Mouse (Mus musculus) cortical plate, adult 2 months (tissue): ENCODE measurements at regions not wholly inside any gene's neighbourhood (a gene's known extent, or its start where the extent isn't known, plus 50 kb on each side); places are given as distances from the start of the nearest gene placed in this dataset.

ENCODE experiments used
- CTCF ChIP-seq: fragments of 200-500 bp; IDR thresholded peaks from 2 replicates; pipeline ENCODE4 v1.5.1; 2011; ENCODE audit warnings: mild to moderate bottlenecking, control low read depth, low read length; ENCODE audit not compliant: insufficient read depth; ENCODE audit errors: extremely low read depth
- POLR2A ChIP-seq: fragments of 200-500 bp; IDR thresholded peaks from 2 replicates; pipeline ENCODE4 v1.6.1; 2011; ENCODE audit warnings: mild to moderate bottlenecking, low read length, control low read depth; ENCODE audit not compliant: insufficient read depth; ENCODE audit errors: extremely low read depth

- no peak for TF ChIP-seq CTCF
- no peak for TF ChIP-seq POLR2A
These were observed 287.0 kb downstream of the Tns3 start for GRCm38 (mm10) chr11:8377301-8377700.
